Mouse (Mus musculus) kidney, adult 2 months (tissue): ENCODE measurements at regions not wholly inside any gene's neighbourhood (a gene's known extent, or its start where the extent isn't known, plus 50 kb on each side); places are given as distances from the start of the nearest gene placed in this dataset.

Source experiments
- DNase-seq: peaks from one replicate; pipeline ENCODE4 v3.0.0; 2021
- H3K27ac ChIP-seq: fragments of 200-500 bp; 2 replicates; pipeline ENCODE4 v1.5.1; 2012; ENCODE audit warnings: low read depth, low read length, control low read depth, inconsistent platforms; ENCODE audit not compliant: insufficient read depth
- H3K27me3 ChIP-seq: fragments of 200-500 bp; replicated peaks from 2 replicates; pipeline ENCODE4 v1.6.1; 2012; ENCODE audit warnings: mild to moderate bottlenecking, moderate library complexity, low read length, inconsistent platforms; ENCODE audit not compliant: control insufficient read depth, insufficient read depth
- H3K36me3 ChIP-seq: fragments of 200-500 bp; 2 replicates; pipeline ENCODE4 v1.6.1; 2012; ENCODE audit warnings: mild to moderate bottlenecking, moderate library complexity, low read length, inconsistent platforms; ENCODE audit not compliant: control insufficient read depth, insufficient read depth
- H3K4me1 ChIP-seq: fragments of 200-500 bp; 2 replicates; pipeline ENCODE4 v1.6.1; 2011; ENCODE audit warnings: low read length; ENCODE audit not compliant: control insufficient read depth, insufficient read depth
- H3K4me3 ChIP-seq: fragments of 200-500 bp; 2 replicates; pipeline ENCODE4 v1.5.1; 2011; ENCODE audit warnings: mild to moderate bottlenecking, low read depth, low read length, control low read depth; ENCODE audit not compliant: insufficient read depth
- CTCF ChIP-seq: fragments of 200-500 bp; conservative IDR thresholded peaks from 2 replicates; pipeline ENCODE4 v1.5.1; 2011; ENCODE audit warnings: low read depth, mild to moderate bottlenecking, control low read depth, low read length, moderate library complexity, mixed read lengths; ENCODE audit not compliant: insufficient read depth, insufficient read length
- POLR2A ChIP-seq: fragments of 200-500 bp; IDR thresholded peaks from one replicate; pipeline ENCODE4 v1.6.1; 2011; ENCODE audit warnings: low read depth, low read length, control low read depth
- WGBS: fragments of 180-500 bp; shearing (Covaris S2); methylation state at CpG from one replicate; pipeline ENCODE4 v1.1.7; 2018; 5-methylcytosine and 5-hydroxymethylcytosine counted together

DNA sequence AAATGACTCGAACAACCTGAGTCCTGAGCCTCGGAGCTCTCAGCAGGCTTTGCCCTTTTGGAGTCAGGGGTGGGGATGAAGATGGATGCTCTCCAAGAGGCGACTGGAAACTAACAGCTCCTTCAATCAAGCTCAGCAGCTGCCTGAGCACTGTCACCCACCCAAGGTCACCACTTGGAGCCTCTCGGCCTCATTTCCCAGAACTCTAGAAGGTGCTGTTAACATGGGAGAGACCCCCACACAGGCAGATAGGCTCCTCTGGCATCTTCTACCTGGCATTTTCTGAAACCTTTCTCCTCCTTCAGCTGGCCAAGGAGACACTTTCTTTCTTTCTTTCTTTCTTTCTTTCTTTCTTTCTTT lies 67.0 kb upstream of the Noct start:
- TF ChIP-seq CTCF, result no peak
- TF ChIP-seq POLR2A, result no peak
- WGBS, result 51% methylated on average over 4 of the region's 4 CpGs
- Histone ChIP-seq H3K4me3 (no peak overlapping the region), H3K36me3 (no peaks in the 10 kb centered on the region), H3K27ac (no peak overlapping the region), H3K27me3 (no peaks in the 10 kb centered on the region), H3K4me1 (no peaks in the 10 kb centered on the region)
- DNase-seq, result no peak

- DNase-seq, result no peak
- Histone ChIP-seq H3K27ac (no peak overlapping the region), H3K27me3 (no peaks in the 10 kb centered on the region), H3K4me1 (no peaks in the 10 kb centered on the region), H3K36me3 (no peaks in the 10 kb centered on the region), H3K4me3 (no peak overlapping the region)
- WGBS, result 78% methylated on average over 4 of the region's 4 CpGs
- no peak for TF ChIP-seq POLR2A
- no peak for TF ChIP-seq CTCF
These were observed 65.8 kb upstream of the Noct start for GRCm38 (mm10) chr3:51158449-51158848.

GRCm38 (mm10) chr3:51159322-51159721 lies 64.9 kb upstream of the Noct start:
- H3K27ac ChIP-seq, result no peak overlapping the region
- 79% methylated on average over 4 of the region's 4 CpGs for WGBS
- no peak for DNase-seq
- no peaks in the 10 kb centered on the region for H3K4me1 ChIP-seq
- no peak overlapping the region for H3K4me3 ChIP-seq
- H3K36me3 ChIP-seq, result no peaks in the 10 kb centered on the region
- TF ChIP-seq POLR2A, result no peak
- no peak for TF ChIP-seq CTCF
- H3K27me3 ChIP-seq, result no peaks in the 10 kb centered on the region

GRCm38 (mm10) chr3:51159881-51160280 lies 64.4 kb upstream of the Noct start:
- TF ChIP-seq POLR2A (no peak), CTCF (no peak)
- DNase-seq, result no peak
- whole genome bisulfite sequencing, result 65% methylated on average over 9 of the region's 9 CpGs
- H3K27ac ChIP-seq, result no peak overlapping the region
- no peaks in the 10 kb centered on the region for H3K27me3 ChIP-seq
- no peaks in the 10 kb centered on the region for H3K36me3 ChIP-seq
- H3K4me3 ChIP-seq, result no peak overlapping the region
- H3K4me1 ChIP-seq, result no peaks in the 10 kb centered on the region

GRCm38 (mm10) chr3:51160625-51161024 lies 63.6 kb upstream of the Noct start:
- Histone ChIP-seq H3K4me3 (no peak overlapping the region), H3K36me3 (no peaks in the 10 kb centered on the region), H3K27ac (no peak overlapping the region), H3K4me1 (no peaks in the 10 kb centered on the region), H3K27me3 (no peaks in the 10 kb centered on the region)
- TF ChIP-seq CTCF, result no peak
- no peak for TF ChIP-seq POLR2A
- no peak for DNase-seq
- 76% methylated on average over 7 of the region's 7 CpGs for WGBS

DNA sequence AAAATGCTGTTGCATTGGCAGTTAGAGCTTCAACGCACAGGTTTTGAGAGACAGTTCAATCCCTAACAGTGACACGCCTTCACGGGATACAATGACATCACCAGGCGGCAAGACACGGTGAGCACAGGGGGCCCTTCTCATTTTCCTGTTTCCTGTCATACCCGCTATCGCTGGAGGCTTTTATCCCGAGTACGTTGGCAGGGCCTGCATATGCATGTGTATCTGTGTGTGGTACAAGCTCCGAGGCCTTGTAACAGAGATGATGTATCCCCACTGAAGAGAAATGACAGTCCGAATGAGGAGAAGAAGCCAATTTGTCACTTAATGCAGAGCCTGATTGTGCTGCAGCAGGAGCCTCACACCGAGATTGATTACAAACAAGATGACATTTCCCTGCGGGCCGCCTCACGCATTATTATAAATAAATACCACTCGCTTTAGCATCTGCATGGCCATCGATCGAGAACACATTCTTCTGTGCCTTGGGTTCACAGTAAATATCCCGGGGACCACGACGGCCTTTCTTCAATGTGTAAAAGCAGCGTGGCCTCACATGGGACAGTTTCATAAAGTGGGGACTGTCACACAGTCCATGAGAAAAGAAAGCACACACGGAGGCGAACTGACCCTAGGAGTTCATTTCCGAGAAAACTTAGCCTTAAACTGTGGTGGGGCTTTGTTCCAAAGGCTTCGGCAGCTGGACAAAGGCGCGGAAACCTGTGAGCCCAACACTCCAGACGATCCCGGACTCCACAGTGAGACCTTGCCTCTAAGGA lies 54.9 kb upstream of the Noct start:
- Histone ChIP-seq H3K36me3 (no peaks in the 10 kb centered on the region), H3K4me1 (no peaks in the 10 kb centered on the region), H3K27ac (no peak overlapping the region), H3K4me3 (no peak overlapping the region), H3K27me3 (no peaks in the 10 kb centered on the region)
- no peak for DNase-seq
- no peak for TF ChIP-seq CTCF
- TF ChIP-seq POLR2A, result no peak
- WGBS, result 83% methylated on average over 30 of the region's 30 CpGs

- 33% methylated on average over 19 of the region's 19 CpGs for WGBS
- Histone ChIP-seq H3K27me3 (no peaks in the 10 kb centered on the region), H3K4me1 (no peaks in the 10 kb centered on the region), H3K36me3 (no peaks in the 10 kb centered on the region), H3K4me3 (no peak overlapping the region), H3K27ac (no peak overlapping the region)
- DNase-seq, result peak; percentile 83
- TF ChIP-seq POLR2A (no peak), CTCF (peak; percentile 99)
These were observed 53.9 kb upstream of the Noct start for GRCm38 (mm10) chr3:51170225-51170852.
